Mouse (Mus musculus) cortical plate, adult 2 months (tissue): Measurements from ENCODE around the gene Smpdl3b. TPM values are rescaled to one million over a fixed set of nuclear protein-coding genes. Genes with fewer than 3 reads are reported as not detected.

Source experiments
- H3K27ac ChIP-seq: fragments of 200-500 bp; 2 replicates; pipeline ENCODE4 v1.5.1; 2012; ENCODE audit warnings: low read length, control low read depth, inconsistent platforms; ENCODE audit not compliant: insufficient read depth
- H3K4me1 ChIP-seq: fragments of 200-500 bp; 2 replicates; pipeline ENCODE4 v1.6.1; 2011; ENCODE audit warnings: low read length; ENCODE audit not compliant: control insufficient read depth, insufficient read depth
- H3K4me3 ChIP-seq: fragments of 200-500 bp; 2 replicates; pipeline ENCODE4 v1.5.1; 2011; ENCODE audit warnings: mild to moderate bottlenecking, low read length, control low read depth; ENCODE audit not compliant: insufficient read depth
- CTCF ChIP-seq: fragments of 200-500 bp; IDR thresholded peaks from 2 replicates; pipeline ENCODE4 v1.5.1; 2011; ENCODE audit warnings: mild to moderate bottlenecking, control low read depth, low read length; ENCODE audit not compliant: insufficient read depth; ENCODE audit errors: extremely low read depth
- POLR2A ChIP-seq: fragments of 200-500 bp; IDR thresholded peaks from 2 replicates; pipeline ENCODE4 v1.6.1; 2011; ENCODE audit warnings: mild to moderate bottlenecking, low read length, control low read depth; ENCODE audit not compliant: insufficient read depth; ENCODE audit errors: extremely low read depth
- polyA plus RNA-seq: library from polyadenylated mRNA; depleted of rRNA; stranded (reverse); fragments of >200 nt; gene quantifications from 2 replicates; pipeline ENCODE4 v1.2.3, GENCODE M21; 2012; rRNA removed

Smpdl3b gene
- polyA plus RNA-seq, 1 experiment: 3.0 TPM

- no peak for TF ChIP-seq CTCF
- no peak for TF ChIP-seq POLR2A
- H3K4me1 ChIP-seq: no peaks in the 10 kb centered on the region
- H3K4me3 ChIP-seq: no peak overlapping the region
- no peak overlapping the region for H3K27ac ChIP-seq
Observed at GRCm38 (mm10) chr4:132702076-132702475, 55.0 kb downstream of the Smpdl3b start.

- Histone ChIP-seq H3K27ac (no peak overlapping the region), H3K4me1 (no peaks in the 10 kb centered on the region), H3K4me3 (no peak overlapping the region)
- no peak for TF ChIP-seq CTCF
- TF ChIP-seq POLR2A: no peak
Observed at GRCm38 (mm10) chr4:132693366-132693765, 63.7 kb downstream of the Smpdl3b start.

GRCm38 (mm10) chr4:132689634-132690033, 67.4 kb downstream of the Smpdl3b start:
- TF ChIP-seq CTCF: no peak
- TF ChIP-seq POLR2A: no peak
- H3K4me1 ChIP-seq: no peaks in the 10 kb centered on the region
- H3K27ac ChIP-seq: no peak overlapping the region
- no peak overlapping the region for H3K4me3 ChIP-seq

Other genes with a start within 250 kb of the Smpdl3b start
- 8.1 and 8.2 TPM in 2 replicates for gene Sesn2, start 246.8 kb downstream of the Smpdl3b start, polyA plus RNA-seq
- gene Atpif1, start 223.6 kb downstream of the Smpdl3b start, polyA plus RNA-seq: 738 and 747 TPM in 2 replicates
- gene Dnajc8, start 221.7 kb downstream of the Smpdl3b start, polyA plus RNA-seq: 112 and 117 TPM in 2 replicates
- gene Ptafr, start 193.2 kb downstream of the Smpdl3b start, polyA plus RNA-seq: 1.5 and 1.7 TPM in 2 replicates
- 24.5 and 25.5 TPM in 2 replicates for gene Eya3, start 118.3 kb downstream of the Smpdl3b start, polyA plus RNA-seq
- 2.8 and 3.0 TPM in 2 replicates for gene Xkr8, start 24.7 kb downstream of the Smpdl3b start, polyA plus RNA-seq
- gene Rpa2, start 11.1 kb upstream of the Smpdl3b start, polyA plus RNA-seq: 14.2 and 17.0 TPM in 2 replicates
- 1.2 and 1.3 TPM in 2 replicates for gene Themis2, start 39.1 kb upstream of the Smpdl3b start, polyA plus RNA-seq
- gene Ppp1r8, start 85.9 kb upstream of the Smpdl3b start, polyA plus RNA-seq: 55.2 and 56.5 TPM in 2 replicates
- 92.3 and 96.3 TPM in 2 replicates for gene Stx12, start 127.3 kb upstream of the Smpdl3b start, polyA plus RNA-seq
- gene Fam76a, start 165.3 kb upstream of the Smpdl3b start, polyA plus RNA-seq: 40.2 and 40.3 TPM in 2 replicates
- 0.11 and 0.15 TPM in 2 replicates for gene Fgr, start 216.8 kb upstream of the Smpdl3b start, polyA plus RNA-seq